Mouse (Mus musculus): ENCODE data around the gene Dpt. TPM values are rescaled to one million over a fixed set of nuclear protein-coding genes. Genes with fewer than 3 reads are reported as not detected.

Gene Dpt
- 3.5 and 6.0 TPM in 2 replicates for polyA plus RNA-seq (2015; fragmentation: Nextera tagmentation; extraction: Ambion mirVana)

DNA sequence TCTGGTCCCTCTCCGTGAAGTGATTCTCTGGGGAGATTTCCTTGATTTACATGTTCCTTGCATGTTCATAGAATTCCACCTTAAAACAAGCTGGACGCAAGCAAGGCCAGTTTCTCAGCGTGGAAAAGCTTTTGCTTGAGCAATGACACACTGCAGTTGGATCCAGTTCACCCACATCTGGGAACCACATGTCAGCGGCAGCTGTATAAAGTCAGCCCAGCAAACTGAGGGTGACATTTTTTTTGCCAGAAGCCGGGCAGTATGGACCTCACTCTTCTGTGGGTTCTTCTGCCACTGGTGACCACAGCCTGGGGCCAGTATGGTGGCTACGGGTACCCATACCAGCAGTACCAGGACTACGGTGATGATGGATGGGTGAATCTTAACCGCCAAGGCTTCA, at the start of gene Dpt:
TSS of gene Dpt (plus strand) at position 174 of the 400 bp plus-strand sequence.
- no peaks in the 10 kb centered on the region for H3K9me3 ChIP-seq (ENCODE audit: low read length)
- H3K4me2 ChIP-seq (replicated peaks; ENCODE audit: low read depth, low read length), result no peak within 1 kb of the TSS
- no peak within 1 kb of the TSS for H3K4me3 ChIP-seq (ENCODE audit: low read length)
- 80% methylated on average over 8 of the region's 8 CpGs for WGBS
- no peaks in the 10 kb centered on the region for H3K36me3 ChIP-seq (ENCODE audit: insufficient read depth, low read length)
- ATAC-seq (ENCODE audit: low FRiP score, low TSS enrichment), result no peak
- H3K27ac ChIP-seq (ENCODE audit: low read length), result no peak within 1 kb of the TSS
- H3K4me1 ChIP-seq (ENCODE audit: insufficient read depth, low read length), result no peaks in the 10 kb centered on the region
- no peaks in the 10 kb centered on the region for H3K27me3 ChIP-seq (ENCODE audit: insufficient read depth, low read length)
- no peak within 1 kb of the TSS for H3K9ac ChIP-seq (replicated peaks; ENCODE audit: low read length)

DNA sequence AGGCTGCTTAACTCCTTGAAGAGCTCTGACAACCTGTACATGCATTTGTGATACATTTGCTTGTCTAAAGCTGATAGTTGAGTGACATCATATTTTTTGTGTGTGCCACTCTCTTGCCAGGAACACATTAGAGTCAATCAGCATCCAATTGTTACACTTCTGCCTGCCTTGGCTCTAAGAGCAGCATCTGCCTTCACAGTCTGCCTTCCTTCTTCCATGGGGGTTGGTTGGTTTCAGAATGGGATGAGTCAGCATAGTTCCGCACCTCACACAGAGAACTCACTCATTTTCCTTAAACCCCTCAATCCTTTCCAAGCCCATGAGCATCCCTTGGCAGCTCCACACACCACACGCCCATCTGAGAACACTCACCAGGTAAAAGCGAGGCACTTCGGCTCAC, 42.7 kb upstream of the Dpt start:
- Histone ChIP-seq H3K4me1 (ENCODE audit: insufficient read depth, low read length) (no peaks in the 10 kb centered on the region), H3K4me3 (ENCODE audit: low read length) (no peak overlapping the region), H3K4me2 (replicated peaks; ENCODE audit: low read depth, low read length) (no peak overlapping the region), H3K9me3 (ENCODE audit: low read length) (no peaks in the 10 kb centered on the region), H3K27ac (ENCODE audit: low read length) (no peak overlapping the region), H3K9ac (replicated peaks; ENCODE audit: low read length) (no peak overlapping the region), H3K27me3 (ENCODE audit: insufficient read depth, low read length) (no peaks in the 10 kb centered on the region), H3K36me3 (ENCODE audit: insufficient read depth, low read length) (no peaks in the 10 kb centered on the region)
- WGBS, result 92% methylated on average over 4 of the region's 4 CpGs
- no peak for ATAC-seq (ENCODE audit: low FRiP score, low TSS enrichment)

DNA sequence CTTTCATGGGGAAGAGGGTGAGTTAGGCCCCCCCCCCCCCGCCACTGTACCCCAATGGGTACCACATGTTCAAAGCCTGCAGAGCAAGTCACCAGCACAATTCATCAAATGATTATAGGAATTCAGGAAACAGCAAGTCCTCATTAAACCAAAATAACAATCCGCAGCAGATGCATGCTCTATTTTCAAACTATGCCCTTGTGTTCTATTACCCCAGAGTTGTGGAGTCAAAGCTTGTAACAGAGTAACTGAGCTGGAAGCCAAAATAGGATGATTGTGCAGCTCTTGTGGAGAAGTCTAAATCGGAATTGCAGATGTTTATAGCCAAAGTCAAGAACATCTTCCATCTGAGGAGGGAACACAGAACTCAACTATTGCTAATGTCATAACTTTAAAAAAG, 40.8 kb upstream of the Dpt start:
- Histone ChIP-seq H3K27ac (ENCODE audit: low read length) (no peak overlapping the region), H3K36me3 (ENCODE audit: insufficient read depth, low read length) (no peaks in the 10 kb centered on the region), H3K4me3 (ENCODE audit: low read length) (no peak overlapping the region), H3K27me3 (ENCODE audit: insufficient read depth, low read length) (no peaks in the 10 kb centered on the region), H3K9ac (replicated peaks; ENCODE audit: low read length) (no peak overlapping the region), H3K4me2 (replicated peaks; ENCODE audit: low read depth, low read length) (no peak overlapping the region), H3K4me1 (ENCODE audit: insufficient read depth, low read length) (no peaks in the 10 kb centered on the region), H3K9me3 (ENCODE audit: low read length) (no peaks in the 10 kb centered on the region)
- no peak for ATAC-seq (ENCODE audit: low FRiP score, low TSS enrichment)
- WGBS, result 81% methylated on average over 3 of the region's 3 CpGs

DNA sequence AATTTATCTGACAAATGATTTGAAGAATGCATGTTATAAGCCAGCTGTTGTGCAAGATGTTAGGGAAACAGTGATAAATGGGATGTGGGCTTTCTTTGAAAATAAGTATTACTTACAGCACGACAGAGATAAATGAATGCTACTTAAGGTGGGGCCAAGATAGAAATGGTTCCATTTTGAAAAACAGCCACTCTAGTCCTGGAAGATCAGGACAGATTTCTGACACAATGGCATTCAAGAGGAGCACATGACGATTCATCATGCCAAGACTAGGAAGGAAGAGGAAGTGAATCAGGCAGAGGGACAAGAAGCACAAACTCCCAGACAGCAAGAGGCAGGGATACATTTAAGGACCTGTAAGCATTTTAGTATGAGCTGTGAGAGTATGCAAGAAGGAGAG, 39.5 kb upstream of the Dpt start:
- Histone ChIP-seq H3K27me3 (ENCODE audit: insufficient read depth, low read length) (no peaks in the 10 kb centered on the region), H3K4me1 (ENCODE audit: insufficient read depth, low read length) (no peaks in the 10 kb centered on the region), H3K9me3 (ENCODE audit: low read length) (no peaks in the 10 kb centered on the region), H3K4me2 (replicated peaks; ENCODE audit: low read depth, low read length) (no peak overlapping the region), H3K9ac (replicated peaks; ENCODE audit: low read length) (no peak overlapping the region), H3K4me3 (ENCODE audit: low read length) (no peak overlapping the region), H3K27ac (ENCODE audit: low read length) (no peak overlapping the region), H3K36me3 (ENCODE audit: insufficient read depth, low read length) (no peaks in the 10 kb centered on the region)
- ATAC-seq (ENCODE audit: low FRiP score, low TSS enrichment), result no peak
- WGBS, result 69% methylated on average over 2 of the region's 2 CpGs

DNA sequence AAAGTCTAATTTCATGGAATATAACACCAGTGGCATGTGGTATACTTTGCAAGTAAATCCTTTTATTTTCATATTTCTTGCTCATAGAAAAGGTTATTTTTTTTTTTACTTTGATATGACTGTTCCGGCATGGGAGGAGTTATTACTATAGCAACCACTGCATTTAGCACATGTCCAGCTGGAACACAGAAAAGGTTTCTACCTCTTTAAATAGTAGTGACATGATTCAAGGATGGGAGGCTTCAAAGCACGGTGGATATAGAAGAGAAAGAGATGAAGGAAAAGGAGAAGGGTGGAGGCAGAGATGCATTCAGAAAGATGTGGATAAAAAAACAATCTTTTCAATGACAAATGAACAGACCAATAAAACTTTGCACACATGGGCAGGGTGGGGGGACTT, 38.0 kb upstream of the Dpt start:
- Histone ChIP-seq H3K4me2 (replicated peaks; ENCODE audit: low read depth, low read length) (no peak overlapping the region), H3K4me1 (ENCODE audit: insufficient read depth, low read length) (no peaks in the 10 kb centered on the region), H3K9me3 (ENCODE audit: low read length) (no peaks in the 10 kb centered on the region), H3K27me3 (ENCODE audit: insufficient read depth, low read length) (no peaks in the 10 kb centered on the region), H3K4me3 (ENCODE audit: low read length) (no peak overlapping the region), H3K27ac (ENCODE audit: low read length) (no peak overlapping the region), H3K36me3 (ENCODE audit: insufficient read depth, low read length) (no peaks in the 10 kb centered on the region), H3K9ac (replicated peaks; ENCODE audit: low read length) (no peak overlapping the region)
- ATAC-seq (ENCODE audit: low FRiP score, low TSS enrichment), result no peak
- WGBS, result 78% methylated on average over 2 of the region's 2 CpGs

DNA sequence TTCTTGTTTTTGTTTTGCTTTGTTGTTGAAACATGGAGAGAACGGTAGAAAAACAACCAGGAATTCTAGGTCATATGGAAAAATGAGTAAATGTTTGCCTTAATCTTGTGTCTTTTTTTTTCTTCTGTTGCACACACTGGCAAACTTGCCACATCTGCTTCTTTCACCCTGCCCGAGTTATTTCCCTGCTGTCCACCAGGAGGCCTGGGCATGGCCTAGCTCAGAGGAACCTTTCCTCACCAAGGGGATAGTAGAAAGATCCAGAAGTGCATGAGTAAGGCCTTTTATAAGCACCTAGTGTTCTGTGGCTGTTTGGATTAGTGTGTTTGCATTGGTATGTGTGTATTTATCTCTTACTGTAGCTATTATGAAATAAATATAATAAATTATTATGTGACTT, 34.2 kb upstream of the Dpt start:
- Histone ChIP-seq H3K4me1 (ENCODE audit: insufficient read depth, low read length) (no peaks in the 10 kb centered on the region), H3K27ac (ENCODE audit: low read length) (no peak overlapping the region), H3K27me3 (ENCODE audit: insufficient read depth, low read length) (no peaks in the 10 kb centered on the region), H3K9ac (replicated peaks; ENCODE audit: low read length) (no peak overlapping the region), H3K4me3 (ENCODE audit: low read length) (no peak overlapping the region), H3K4me2 (replicated peaks; ENCODE audit: low read depth, low read length) (no peak overlapping the region), H3K36me3 (ENCODE audit: insufficient read depth, low read length) (no peaks in the 10 kb centered on the region), H3K9me3 (ENCODE audit: low read length) (no peaks in the 10 kb centered on the region)
- ATAC-seq (ENCODE audit: low FRiP score, low TSS enrichment), result no peak
- WGBS, result 60% methylated on average over 2 of the region's 2 CpGs

DNA sequence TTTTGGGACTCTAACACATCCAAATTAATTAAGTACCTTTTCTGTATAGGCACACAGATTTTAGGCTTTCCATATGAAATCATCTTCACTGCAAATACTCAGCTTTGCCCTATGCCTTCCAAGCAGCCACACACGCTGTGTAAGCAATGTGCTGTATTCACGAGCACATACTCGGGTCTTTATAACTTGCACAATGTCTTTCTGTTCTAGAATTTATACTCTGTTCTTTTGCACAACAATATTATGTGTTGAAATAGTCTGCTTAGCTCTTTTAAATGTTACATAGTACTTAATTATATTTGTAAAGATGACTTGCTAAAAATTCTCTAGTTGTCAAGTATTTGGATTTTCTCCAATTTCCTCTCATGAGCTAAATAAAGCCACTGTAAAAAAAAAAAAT, 29.8 kb upstream of the Dpt start:
- Histone ChIP-seq H3K36me3 (ENCODE audit: insufficient read depth, low read length) (no peaks in the 10 kb centered on the region), H3K4me2 (replicated peaks; ENCODE audit: low read depth, low read length) (no peak overlapping the region), H3K27me3 (ENCODE audit: insufficient read depth, low read length) (no peaks in the 10 kb centered on the region), H3K27ac (ENCODE audit: low read length) (no peak overlapping the region), H3K4me3 (ENCODE audit: low read length) (no peak overlapping the region), H3K4me1 (ENCODE audit: insufficient read depth, low read length) (no peaks in the 10 kb centered on the region), H3K9ac (replicated peaks; ENCODE audit: low read length) (no peak overlapping the region), H3K9me3 (ENCODE audit: low read length) (no peaks in the 10 kb centered on the region)
- ATAC-seq (ENCODE audit: low FRiP score, low TSS enrichment), result no peak
- 78% methylated on average over 3 of the region's 3 CpGs for WGBS

DNA sequence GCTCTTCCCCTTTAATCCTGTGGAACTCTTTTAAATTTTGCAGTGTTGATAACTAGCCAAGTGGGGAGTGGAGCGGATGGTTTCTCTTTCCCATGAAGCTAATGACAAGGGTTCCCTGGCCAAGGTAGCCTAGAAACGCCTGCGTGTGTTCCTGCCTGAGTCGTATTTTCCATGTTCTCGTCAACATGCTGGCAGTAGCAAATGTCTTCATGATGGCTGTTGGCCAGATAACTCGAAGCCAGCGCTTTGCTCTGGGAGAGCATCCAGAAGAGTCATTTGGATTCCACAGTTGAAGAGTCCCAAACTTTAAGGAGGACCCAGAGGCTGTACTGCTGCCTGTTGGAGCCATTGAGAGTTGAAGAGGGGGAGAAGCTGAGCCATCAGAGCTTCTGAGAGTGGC, 25.8 kb upstream of the Dpt start:
- no peak for ATAC-seq (ENCODE audit: low FRiP score, low TSS enrichment)
- H3K9ac ChIP-seq (replicated peaks; ENCODE audit: low read length), result no peak overlapping the region
- no peaks in the 10 kb centered on the region for H3K36me3 ChIP-seq (ENCODE audit: insufficient read depth, low read length)
- no peak overlapping the region for H3K4me2 ChIP-seq (replicated peaks; ENCODE audit: low read depth, low read length)
- H3K4me1 ChIP-seq (ENCODE audit: insufficient read depth, low read length), result no peaks in the 10 kb centered on the region
- 0 out of 2 replicates have a peak, but pooled peaks cover 8% of the 10 kb centered on the region for H3K9me3 ChIP-seq (ENCODE audit: low read length)
- WGBS, result 71% methylated on average over 7 of the region's 7 CpGs
- no peak overlapping the region for H3K27ac ChIP-seq (ENCODE audit: low read length)
- H3K27me3 ChIP-seq (ENCODE audit: insufficient read depth, low read length), result no peaks in the 10 kb centered on the region
- no peak overlapping the region for H3K4me3 ChIP-seq (ENCODE audit: low read length)

DNA sequence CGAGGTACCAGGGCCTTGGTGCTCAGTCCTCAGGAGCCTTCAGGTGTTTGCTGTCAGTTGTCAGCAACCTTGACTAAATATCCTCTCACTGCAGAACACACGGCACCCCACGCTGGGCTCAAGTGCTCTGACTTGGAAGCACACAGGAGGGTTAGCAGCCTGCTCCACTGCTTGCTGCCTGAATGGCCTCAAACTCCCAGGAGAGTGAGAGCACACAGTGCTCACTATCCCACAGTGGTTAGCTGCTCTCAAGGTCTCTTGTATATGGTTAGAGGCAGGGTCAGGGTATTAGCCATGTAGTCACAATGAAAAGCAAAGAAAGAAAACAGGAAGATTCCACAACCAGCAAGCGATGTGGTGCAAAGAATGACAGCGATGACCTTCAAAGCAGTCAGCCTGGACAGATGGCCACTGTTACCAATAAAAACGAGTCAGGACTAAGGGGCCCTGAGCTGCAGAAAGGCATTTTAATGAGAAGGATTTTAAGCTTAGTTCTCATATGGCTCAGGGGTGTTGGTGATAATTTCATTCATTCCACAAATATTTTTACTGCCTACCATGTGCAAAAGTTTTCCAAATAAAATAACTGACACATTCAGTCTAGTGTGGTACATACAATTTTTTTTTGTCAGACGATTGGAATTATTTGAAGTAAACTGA, 15.5 kb upstream of the Dpt start:
- H3K4me2 ChIP-seq (replicated peaks; ENCODE audit: low read depth, low read length), result no peak overlapping the region
- 38% methylated on average over 7 of the region's 7 CpGs for WGBS

DNA sequence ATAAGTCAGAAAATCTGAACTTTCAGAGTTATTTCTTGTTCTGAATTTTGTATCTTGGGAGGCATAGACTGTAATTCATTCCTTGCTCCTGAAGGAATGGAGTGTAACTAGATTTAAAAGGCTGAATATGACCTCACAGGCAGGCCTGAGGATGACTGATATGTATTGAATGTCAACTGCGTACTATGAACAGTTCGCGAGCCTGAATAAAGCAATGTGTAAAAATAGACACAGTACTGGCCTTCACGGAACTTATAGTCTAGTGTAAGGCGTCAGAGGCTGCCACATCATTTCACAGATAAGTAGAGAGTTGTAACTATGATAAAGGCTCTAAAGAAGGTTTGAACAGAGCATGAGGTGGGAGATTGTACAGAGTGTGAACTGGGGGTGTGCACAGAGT, 10.3 kb upstream of the Dpt start:
- no peaks in the 10 kb centered on the region for H3K9me3 ChIP-seq (ENCODE audit: low read length)
- H3K27ac ChIP-seq (ENCODE audit: low read length), result no peak overlapping the region
- no peak for ATAC-seq (ENCODE audit: low FRiP score, low TSS enrichment)
- no peak overlapping the region for H3K4me2 ChIP-seq (replicated peaks; ENCODE audit: low read depth, low read length)
- no peaks in the 10 kb centered on the region for H3K4me1 ChIP-seq (ENCODE audit: insufficient read depth, low read length)
- H3K36me3 ChIP-seq (ENCODE audit: insufficient read depth, low read length), result no peaks in the 10 kb centered on the region
- 87% methylated on average over 5 of the region's 5 CpGs for WGBS
- no peak overlapping the region for H3K4me3 ChIP-seq (ENCODE audit: low read length)
- no peaks in the 10 kb centered on the region for H3K27me3 ChIP-seq (ENCODE audit: insufficient read depth, low read length)
- no peak overlapping the region for H3K9ac ChIP-seq (replicated peaks; ENCODE audit: low read length)

More for the DNA sequence above, 15.5 kb upstream of the Dpt start:
- Histone ChIP-seq H3K9me3 (ENCODE audit: low read length) (peaks cover 3% of the 10 kb centered on the region; the same call in 1 of the 2 replicates), H3K27me3 (ENCODE audit: insufficient read depth, low read length) (no peaks in the 10 kb centered on the region), H3K4me3 (ENCODE audit: low read length) (no peak overlapping the region), H3K9ac (replicated peaks; ENCODE audit: low read length) (no peak overlapping the region), H3K36me3 (ENCODE audit: insufficient read depth, low read length) (no peaks in the 10 kb centered on the region), H3K27ac (ENCODE audit: low read length) (no peak overlapping the region), H3K4me1 (ENCODE audit: insufficient read depth, low read length) (no peaks in the 10 kb centered on the region)
- no peak for ATAC-seq (ENCODE audit: low FRiP score, low TSS enrichment)
